Mouse (Mus musculus): ENCODE results near the gene Hmga2. TPM values are rescaled to one million over a fixed set of nuclear protein-coding genes. Genes with fewer than 3 reads are reported as not detected.
A peak's percentile ranks its signal among the peaks of the same experiment; 100 is the strongest.

Hmga2 gene
- polyA plus RNA-seq, 1 experiment from 2014 or later: 115 TPM

GRCm38 (mm10) chr10:120417488-120418118 is 58.7 kb downstream of the Hmga2 start:
- H3K27ac ChIP-seq: peak overlapping the region; percentile 92
- H3K9me3 ChIP-seq: no peaks in the 10 kb centered on the region
- H3K27me3 ChIP-seq (ENCODE audit: poor library complexity, severe bottlenecking): no peaks in the 10 kb centered on the region
- H3K4me1 ChIP-seq: peaks cover 100% of the 10 kb centered on the region
- peak overlapping the region; percentile 35 for H3K4me3 ChIP-seq
- peaks cover 71% of the 10 kb centered on the region for H3K36me3 ChIP-seq (replicated peaks)
- peak; percentile 69 for DNase-seq (ENCODE audit: extremely low spot score, low spot score)
- WGBS: 3% methylated on average over 7 of the region's 7 CpGs

- WGBS: 9% methylated on average over 5 of the region's 5 CpGs
- Histone ChIP-seq H3K4me1 (peaks cover 98% of the 10 kb centered on the region), H3K36me3 (replicated peaks) (peaks cover 71% of the 10 kb centered on the region), H3K27me3 (ENCODE audit: poor library complexity, severe bottlenecking) (no peaks in the 10 kb centered on the region), H3K4me3 (peak overlapping the region; percentile 35; the same call in 1 of the 2 replicates), H3K27ac (peak overlapping the region; percentile 92), H3K9me3 (no peaks in the 10 kb centered on the region)
- DNase-seq (ENCODE audit: extremely low spot score, low spot score): peak; percentile 59
These were observed 59.2 kb downstream of the Hmga2 start for GRCm38 (mm10) chr10:120417116-120417487.

GRCm38 (mm10) chr10:120416628-120417027 is 59.6 kb downstream of the Hmga2 start:
- H3K36me3 ChIP-seq (replicated peaks): peaks cover 72% of the 10 kb centered on the region

GRCm38 (mm10) chr10:120412215-120412614 is 64.1 kb downstream of the Hmga2 start:
- Histone ChIP-seq H3K4me1 (peaks cover 91% of the 10 kb centered on the region), H3K27me3 (ENCODE audit: poor library complexity, severe bottlenecking) (no peaks in the 10 kb centered on the region), H3K4me3 (no peak overlapping the region), H3K9me3 (no peaks in the 10 kb centered on the region), H3K27ac (no peak overlapping the region), H3K36me3 (replicated peaks) (peaks cover 74% of the 10 kb centered on the region)
- DNase-seq (ENCODE audit: extremely low spot score, low spot score): no peak
- 87% methylated on average over 5 of the region's 5 CpGs for WGBS

More at GRCm38 (mm10) chr10:120416628-120417027, 59.6 kb downstream of the Hmga2 start:
- WGBS: 26% methylated on average over 12 of the region's 12 CpGs
- Histone ChIP-seq H3K4me1 (peaks cover 96% of the 10 kb centered on the region), H3K9me3 (no peaks in the 10 kb centered on the region), H3K4me3 (peak overlapping the region; percentile 35; the same call in 1 of the 2 replicates), H3K27ac (peak overlapping the region; percentile 92), H3K27me3 (ENCODE audit: poor library complexity, severe bottlenecking) (no peaks in the 10 kb centered on the region)
- DNase-seq (ENCODE audit: extremely low spot score, low spot score): no peak

- Histone ChIP-seq H3K9me3 (no peaks in the 10 kb centered on the region), H3K27ac (peak overlapping the region; percentile 56; the same call in 1 of the 2 replicates), H3K27me3 (ENCODE audit: poor library complexity, severe bottlenecking) (no peaks in the 10 kb centered on the region), H3K4me1 (peaks cover 91% of the 10 kb centered on the region), H3K4me3 (no peak overlapping the region), H3K36me3 (replicated peaks) (peaks cover 73% of the 10 kb centered on the region)
- 76% methylated on average over 4 of the region's 4 CpGs for WGBS
- no peak for DNase-seq (ENCODE audit: extremely low spot score, low spot score)
These were observed 65.3 kb downstream of the Hmga2 start for GRCm38 (mm10) chr10:120410958-120411357.

GRCm38 (mm10) chr10:120409131-120409530 is 67.1 kb downstream of the Hmga2 start:
- no peaks in the 10 kb centered on the region for H3K27me3 ChIP-seq (ENCODE audit: poor library complexity, severe bottlenecking)
- peaks cover 72% of the 10 kb centered on the region for H3K36me3 ChIP-seq (replicated peaks)
- no peak overlapping the region for H3K4me3 ChIP-seq
- no peak overlapping the region for H3K27ac ChIP-seq
- no peaks in the 10 kb centered on the region for H3K9me3 ChIP-seq
- 87% methylated on average over 9 of the region's 9 CpGs for WGBS
- H3K4me1 ChIP-seq: peaks cover 82% of the 10 kb centered on the region
- no peak for DNase-seq (ENCODE audit: extremely low spot score, low spot score)

GRCm38 (mm10) chr10:120407230-120407629 is 69.0 kb downstream of the Hmga2 start:
- H3K36me3 ChIP-seq (replicated peaks): peaks cover 72% of the 10 kb centered on the region
- DNase-seq (ENCODE audit: extremely low spot score, low spot score): no peak
- H3K4me3 ChIP-seq: no peak overlapping the region
- H3K27me3 ChIP-seq (ENCODE audit: poor library complexity, severe bottlenecking): no peaks in the 10 kb centered on the region
- H3K27ac ChIP-seq: 0 out of 2 replicates have a peak overlapping the region, but pooled peaks have one; percentile 53
- H3K4me1 ChIP-seq: peaks cover 84% of the 10 kb centered on the region
- WGBS: 27% methylated on average over 9 of the region's 9 CpGs
- H3K9me3 ChIP-seq: no peaks in the 10 kb centered on the region

- 47% methylated on average over 9 of the region's 9 CpGs for WGBS
- Histone ChIP-seq H3K4me3 (no peak overlapping the region), H3K9me3 (no peaks in the 10 kb centered on the region), H3K36me3 (replicated peaks) (peaks cover 73% of the 10 kb centered on the region), H3K27ac (0 out of 2 replicates have a peak overlapping the region, but pooled peaks have one; percentile 32), H3K27me3 (ENCODE audit: poor library complexity, severe bottlenecking) (no peaks in the 10 kb centered on the region), H3K4me1 (peaks cover 87% of the 10 kb centered on the region)
- DNase-seq (ENCODE audit: extremely low spot score, low spot score): no peak
These were observed 70.2 kb downstream of the Hmga2 start for GRCm38 (mm10) chr10:120406038-120406437.

GRCm38 (mm10) chr10:120405322-120405721 is 70.9 kb downstream of the Hmga2 start:
- no peak for DNase-seq (ENCODE audit: extremely low spot score, low spot score)
- peaks cover 87% of the 10 kb centered on the region for H3K4me1 ChIP-seq
- H3K4me3 ChIP-seq: no peak overlapping the region
- no peaks in the 10 kb centered on the region for H3K9me3 ChIP-seq
- WGBS: 88% methylated on average over 4 of the region's 4 CpGs
- H3K27me3 ChIP-seq (ENCODE audit: poor library complexity, severe bottlenecking): no peaks in the 10 kb centered on the region
- no peak overlapping the region for H3K27ac ChIP-seq
- peaks cover 73% of the 10 kb centered on the region for H3K36me3 ChIP-seq (replicated peaks)

- Histone ChIP-seq H3K27ac (no peak overlapping the region), H3K9me3 (no peaks in the 10 kb centered on the region), H3K4me1 (peaks cover 91% of the 10 kb centered on the region), H3K36me3 (replicated peaks) (peaks cover 82% of the 10 kb centered on the region), H3K27me3 (ENCODE audit: poor library complexity, severe bottlenecking) (no peaks in the 10 kb centered on the region), H3K4me3 (no peak overlapping the region)
- no peak for DNase-seq (ENCODE audit: extremely low spot score, low spot score)
- whole genome bisulfite sequencing: 90% methylated on average over 5 of the region's 5 CpGs
These were observed 73.3 kb downstream of the Hmga2 start for GRCm38 (mm10) chr10:120402966-120403365.

GRCm38 (mm10) chr10:120401787-120402186 is 74.5 kb downstream of the Hmga2 start:
- H3K9me3 ChIP-seq: no peaks in the 10 kb centered on the region
- no peak overlapping the region for H3K4me3 ChIP-seq
- whole genome bisulfite sequencing: 79% methylated on average over 8 of the region's 8 CpGs
- no peak for DNase-seq (ENCODE audit: extremely low spot score, low spot score)
- H3K36me3 ChIP-seq (replicated peaks): peaks cover 93% of the 10 kb centered on the region
- peaks cover 91% of the 10 kb centered on the region for H3K4me1 ChIP-seq
- H3K27ac ChIP-seq: 0 out of 2 replicates have a peak overlapping the region, but pooled peaks have one; percentile 30
- H3K27me3 ChIP-seq (ENCODE audit: poor library complexity, severe bottlenecking): no peaks in the 10 kb centered on the region

GRCm38 (mm10) chr10:120399846-120400510 is 76.3 kb downstream of the Hmga2 start:
- no peak for DNase-seq (ENCODE audit: extremely low spot score, low spot score)
- 70% methylated on average over 9 of the region's 9 CpGs for WGBS
- Histone ChIP-seq H3K27ac (peak overlapping the region; percentile 64; the same call in 1 of the 2 replicates), H3K9me3 (no peaks in the 10 kb centered on the region), H3K4me1 (peaks cover 78% of the 10 kb centered on the region), H3K36me3 (replicated peaks) (peaks cover 82% of the 10 kb centered on the region), H3K4me3 (no peak overlapping the region), H3K27me3 (ENCODE audit: poor library complexity, severe bottlenecking) (no peaks in the 10 kb centered on the region)

GRCm38 (mm10) chr10:120398745-120399144 is 77.5 kb downstream of the Hmga2 start:
- Histone ChIP-seq H3K9me3 (no peaks in the 10 kb centered on the region), H3K36me3 (replicated peaks) (peaks cover 78% of the 10 kb centered on the region), H3K27me3 (ENCODE audit: poor library complexity, severe bottlenecking) (no peaks in the 10 kb centered on the region), H3K4me3 (no peak overlapping the region), H3K4me1 (peaks cover 83% of the 10 kb centered on the region), H3K27ac (peak overlapping the region; percentile 31; the same call in 1 of the 2 replicates)
- no peak for DNase-seq (ENCODE audit: extremely low spot score, low spot score)
- 65% methylated on average over 6 of the region's 6 CpGs for WGBS
